Mouse (Mus musculus) thymus, postnatal 0 days (tissue): ENCODE measurements around the gene Gprin3. TPM values are rescaled to one million over a fixed set of nuclear protein-coding genes. Genes with fewer than 3 reads are reported as not detected.

Experiments
- DNase-seq: peaks from one replicate; pipeline ENCODE4 v3.0.0-alpha.2; 2015; ENCODE audit warnings: low spot score
- polyA plus RNA-seq: library from polyadenylated mRNA; unstranded; fragments of >200 nt; fragmentation: Nextera tagmentation; extraction: Ambion mirVana; gene quantifications from 2 replicates; pipeline ENCODE4 v1.2.1, GENCODE M21; 2015

Gene Gprin3
- polyA plus RNA-seq, result 0.51 and 0.69 TPM in 2 replicates

GRCm38 (mm10) chr6:59425824-59426533 lies at the start of gene Gprin3:
Gprin3 (minus strand) TSS chr6:59426294.
- peak; percentile 43 for DNase-seq

- no peak for DNase-seq
Measured at GRCm38 (mm10) chr6:59458861-59459260, 32.8 kb upstream of the Gprin3 start.

GRCm38 (mm10) chr6:59456116-59456515 lies 30.0 kb upstream of the Gprin3 start:
- DNase-seq, result no peak

GRCm38 (mm10) chr6:59451348-59451747 lies 25.3 kb upstream of the Gprin3 start:
- DNase-seq, result no peak

GRCm38 (mm10) chr6:59445101-59445503 lies 19.0 kb upstream of the Gprin3 start:
- no peak for DNase-seq

GRCm38 (mm10) chr6:59435906-59436305 lies 9.8 kb upstream of the Gprin3 start:
- DNase-seq, result no peak

GRCm38 (mm10) chr6:59433116-59433515 lies 7.0 kb upstream of the Gprin3 start:
- DNase-seq, result no peak

GRCm38 (mm10) chr6:59426534-59426885 lies 416 bp upstream of the Gprin3 start:
- DNase-seq, result no peak

GRCm38 (mm10) chr6:59424871-59425740 lies 988 bp downstream of the Gprin3 start:
- DNase-seq, result no peak

GRCm38 (mm10) chr6:59423836-59424235 lies 2.3 kb downstream of the Gprin3 start:
- no peak for DNase-seq

GRCm38 (mm10) chr6:59419264-59419663 lies 6.8 kb downstream of the Gprin3 start:
- no peak for DNase-seq

- no peak for DNase-seq
Measured at GRCm38 (mm10) chr6:59418659-59419058, 7.4 kb downstream of the Gprin3 start.

GRCm38 (mm10) chr6:59414816-59415215 lies 11.3 kb downstream of the Gprin3 start:
- no peak for DNase-seq

- peak; percentile 37 for DNase-seq
Measured at GRCm38 (mm10) chr6:59412417-59413346, 13.4 kb downstream of the Gprin3 start.

- no peak for DNase-seq
Measured at GRCm38 (mm10) chr6:59409001-59409700, 16.9 kb downstream of the Gprin3 start.

GRCm38 (mm10) chr6:59407482-59407997 lies 18.6 kb downstream of the Gprin3 start:
- no peak for DNase-seq

- DNase-seq, result no peak
Measured at GRCm38 (mm10) chr6:59390208-59390607, 35.9 kb downstream of the Gprin3 start.

- no peak for DNase-seq
Measured at GRCm38 (mm10) chr6:59365300-59365699, 60.8 kb downstream of the Gprin3 start.

- no peak for DNase-seq
Measured at GRCm38 (mm10) chr6:59363282-59363681, 62.8 kb downstream of the Gprin3 start.

GRCm38 (mm10) chr6:59354943-59355342 lies 71.2 kb downstream of the Gprin3 start:
- no peak for DNase-seq
